Mouse (Mus musculus) CH12F3 (cell line): ENCODE results near the gene Cep164.

ENCODE experiments used
- in situ Hi-C: fragments of 300-500 bp; cut with MboI; formaldehyde crosslinking; loops from 2 replicates; pipeline ENCODE4 v1.14.3; 2020; ENCODE audit warnings: low sequenced_read_pairs

Gene Cep164

DNA sequence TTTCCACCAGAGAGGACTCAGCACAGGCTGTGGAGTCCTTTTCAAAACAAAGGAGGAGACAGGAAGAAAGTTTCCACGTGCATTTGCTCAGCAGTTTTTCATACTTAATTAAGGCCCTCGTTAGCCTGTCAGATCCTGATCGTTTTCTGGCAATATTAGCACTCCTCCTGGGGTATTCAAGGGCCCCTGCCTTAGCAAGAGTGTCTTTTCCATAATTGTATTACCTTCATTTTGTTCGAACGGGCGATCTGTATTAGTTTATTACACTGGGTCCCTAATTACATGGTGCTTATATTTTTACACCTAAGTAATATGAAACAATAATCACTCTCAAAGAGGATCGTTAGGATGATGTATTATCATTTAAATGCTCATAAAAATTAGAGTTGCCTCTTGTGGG, 108.5 kb downstream of the Cep164 start:
- in situ Hi-C loops = no loop called here
